Mouse (Mus musculus) liver, postnatal 0 days (tissue): ENCODE results near the gene Gm10260.

ENCODE experiments used
- CTCF ChIP-seq: sonication (generic); IDR thresholded peaks from 2 replicates; pipeline ENCODE4 v1.5.1; 2016; ENCODE audit warnings: antibody characterized with exemption, low read depth
- EP300 ChIP-seq: IDR thresholded peaks from 2 replicates; pipeline ENCODE4 v1.6.1; 2016; ENCODE audit warnings: antibody characterized with exemption, low read depth, mild to moderate bottlenecking

- no peak for TF ChIP-seq CTCF
- TF ChIP-seq EP300 = no peak
Observed at GRCm38 (mm10) chr13:97744669-97745068, 15.8 kb downstream of the Gm10260 start.
